Mouse (Mus musculus) gastrocnemius, postnatal 10 days (tissue): ENCODE measurements around the gene Znrf1. TPM values are rescaled to one million over a fixed set of nuclear protein-coding genes. Genes with fewer than 3 reads are reported as not detected.
A peak's percentile ranks its signal among the peaks of the same experiment; 100 is the strongest.

ENCODE experiments used
- DNase-seq: peaks from one replicate; pipeline ENCODE4 v3.0.0; 2021; ENCODE audit warnings: mixed read lengths
- total RNA-seq, 2 experiments: library from RNA; stranded (reverse); gene quantifications; 2 replicates each; pipeline ENCODE4 v1.2.3; 2021

Znrf1 gene
- total RNA-seq, 2 experiments from 2014 or later = 58.7 to 68.7 TPM

DNA sequence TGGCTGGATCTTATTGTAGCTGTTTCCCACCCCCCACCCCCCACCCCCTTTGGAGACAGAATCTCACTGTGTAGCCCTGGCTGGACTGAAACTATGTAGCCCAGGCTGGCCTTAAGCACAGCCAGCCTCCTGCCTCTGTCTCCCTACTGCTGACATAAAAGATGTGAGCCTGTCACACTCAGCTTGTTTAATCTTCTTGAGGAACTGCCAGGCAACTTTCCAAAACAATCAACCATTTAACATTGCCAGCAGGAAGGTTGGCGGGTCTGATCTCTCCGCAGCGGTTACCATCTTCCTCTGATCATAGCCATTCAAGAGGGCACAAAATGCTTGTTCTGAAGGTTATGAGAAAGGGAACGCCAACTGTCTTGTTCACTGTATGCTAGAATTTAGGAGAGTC, 2.4 kb upstream of the Znrf1 start:
- DNase-seq = no peak

DNA sequence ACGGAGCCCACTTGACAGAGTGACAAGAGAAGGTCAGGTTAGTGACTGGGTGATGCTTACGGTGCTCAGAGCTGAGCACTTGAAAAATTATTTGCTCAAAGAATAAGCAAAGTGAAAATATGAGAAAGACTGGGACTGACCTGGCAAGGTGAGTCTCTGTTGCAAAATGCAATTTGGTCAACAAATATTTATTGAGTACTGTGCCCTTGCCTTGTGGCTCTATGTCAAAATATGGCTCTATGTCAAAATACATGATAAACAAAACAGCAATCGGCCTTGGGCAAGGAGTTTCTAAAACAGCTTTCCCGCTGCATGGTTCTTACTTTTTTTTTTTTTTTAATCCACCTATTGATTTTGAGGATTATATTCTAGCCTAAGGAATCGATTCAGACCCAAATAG, 406 bp upstream of the Znrf1 start:
- DNase-seq = no peak

DNA sequence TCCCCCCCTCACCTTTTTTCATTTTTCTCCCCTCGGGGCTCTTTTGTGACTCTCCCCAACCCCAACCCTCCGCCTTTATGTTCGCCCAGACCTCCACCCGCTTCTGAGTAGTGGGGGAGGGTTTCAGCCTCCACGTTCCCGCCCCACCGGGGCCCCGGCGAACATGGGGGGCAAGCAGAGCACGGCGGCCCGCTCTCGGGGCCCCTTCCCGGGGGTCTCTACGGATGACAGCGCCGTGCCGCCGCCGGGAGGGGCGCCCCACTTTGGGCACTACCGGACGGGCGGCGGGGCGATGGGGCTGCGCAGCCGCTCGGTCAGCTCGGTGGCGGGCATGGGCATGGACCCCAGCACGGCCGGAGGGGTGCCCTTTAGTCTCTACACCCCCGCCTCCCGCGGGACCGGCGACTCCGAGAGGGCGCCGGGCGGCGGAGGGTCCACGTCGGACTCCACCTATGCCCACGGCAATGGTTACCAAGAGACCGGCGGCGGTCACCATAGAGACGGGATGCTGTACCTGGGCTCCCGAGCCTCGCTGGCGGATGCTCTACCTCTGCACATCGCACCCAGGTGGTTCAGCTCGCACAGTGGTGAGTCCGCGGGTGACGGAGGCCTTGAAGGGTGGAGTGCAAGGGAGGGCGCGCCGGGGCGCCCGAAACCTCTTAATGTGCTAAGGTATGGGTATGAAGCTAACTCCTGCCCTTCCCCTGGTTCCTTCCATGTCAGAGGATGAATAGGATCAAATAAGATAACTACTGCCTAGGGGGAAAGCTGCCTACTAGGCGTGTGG, 1.3 kb downstream of the Znrf1 start:
- peak; percentile 44 for DNase-seq

DNA sequence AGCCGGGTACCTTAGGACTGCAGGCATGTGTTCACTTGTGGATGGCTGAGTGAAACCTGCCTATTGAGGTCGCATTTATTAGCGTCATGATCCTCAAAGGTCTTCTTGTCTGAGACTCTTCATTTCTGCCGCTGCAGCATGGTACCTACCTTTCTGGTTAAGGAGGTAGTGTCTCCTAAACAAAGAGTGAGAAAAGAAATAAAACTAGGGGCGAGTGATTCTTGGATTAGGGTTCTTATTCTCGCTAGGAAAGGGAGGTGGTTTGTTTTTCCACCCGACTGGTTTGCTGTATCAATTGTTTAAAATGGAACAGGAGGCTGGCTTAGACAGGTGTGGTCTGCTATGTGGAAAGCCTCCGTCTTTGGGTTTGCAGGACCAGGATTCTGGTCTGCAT, 1.9 kb downstream of the Znrf1 start:
- DNase-seq = no peak

DNA sequence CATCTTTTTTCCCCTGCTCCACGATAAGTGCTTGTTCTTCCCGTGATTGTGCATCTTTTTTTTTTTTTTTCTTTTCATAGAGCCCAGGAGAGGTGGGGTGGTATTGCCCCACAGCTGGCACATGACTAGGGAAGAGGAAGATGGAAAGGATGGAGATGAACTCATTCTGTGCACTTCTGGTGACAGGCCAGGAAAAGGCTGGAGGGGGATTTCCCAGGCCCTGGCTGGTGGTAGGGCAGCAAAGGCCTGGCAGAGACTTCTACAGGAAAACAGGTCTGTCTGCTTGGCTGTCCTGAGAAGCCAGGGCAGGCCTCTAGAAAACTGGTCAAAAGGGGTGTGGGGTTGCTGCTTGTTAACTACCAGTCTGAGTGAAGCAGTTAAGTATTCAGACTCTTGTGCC, 2.3 kb downstream of the Znrf1 start:
- no peak for DNase-seq

DNA sequence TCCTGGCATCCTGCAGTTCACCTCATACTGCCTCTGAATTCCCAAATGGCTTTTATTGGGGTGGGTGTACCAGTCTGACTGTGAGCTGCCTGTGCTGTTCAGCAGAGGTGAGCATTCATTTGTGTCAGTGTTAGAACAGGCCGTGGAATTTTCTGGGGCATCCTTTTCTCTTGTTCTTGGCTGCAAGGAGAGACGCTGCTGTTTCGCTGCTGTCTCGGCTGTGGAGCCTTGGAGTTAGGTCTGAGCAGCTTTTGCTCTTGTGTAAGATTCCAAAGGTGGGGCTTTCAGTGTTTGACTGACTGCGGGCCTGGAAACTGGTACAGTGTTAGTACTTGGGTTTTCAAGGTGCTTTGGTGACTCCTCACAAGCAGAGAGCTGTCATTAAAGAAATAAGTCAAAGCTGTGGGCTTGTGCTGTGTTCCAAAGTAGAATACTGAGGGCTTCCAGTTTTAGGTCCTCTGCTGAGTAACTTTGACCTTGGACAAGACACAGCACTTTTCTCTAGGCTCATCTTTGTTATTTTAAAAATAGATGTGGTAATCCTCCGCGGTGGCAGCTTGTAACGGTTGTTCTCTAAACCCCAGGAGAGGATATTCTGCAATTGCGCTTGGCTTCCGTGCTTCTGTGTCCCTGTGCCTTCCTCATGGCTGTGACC, 3.7 kb downstream of the Znrf1 start:
- no peak for DNase-seq

DNA sequence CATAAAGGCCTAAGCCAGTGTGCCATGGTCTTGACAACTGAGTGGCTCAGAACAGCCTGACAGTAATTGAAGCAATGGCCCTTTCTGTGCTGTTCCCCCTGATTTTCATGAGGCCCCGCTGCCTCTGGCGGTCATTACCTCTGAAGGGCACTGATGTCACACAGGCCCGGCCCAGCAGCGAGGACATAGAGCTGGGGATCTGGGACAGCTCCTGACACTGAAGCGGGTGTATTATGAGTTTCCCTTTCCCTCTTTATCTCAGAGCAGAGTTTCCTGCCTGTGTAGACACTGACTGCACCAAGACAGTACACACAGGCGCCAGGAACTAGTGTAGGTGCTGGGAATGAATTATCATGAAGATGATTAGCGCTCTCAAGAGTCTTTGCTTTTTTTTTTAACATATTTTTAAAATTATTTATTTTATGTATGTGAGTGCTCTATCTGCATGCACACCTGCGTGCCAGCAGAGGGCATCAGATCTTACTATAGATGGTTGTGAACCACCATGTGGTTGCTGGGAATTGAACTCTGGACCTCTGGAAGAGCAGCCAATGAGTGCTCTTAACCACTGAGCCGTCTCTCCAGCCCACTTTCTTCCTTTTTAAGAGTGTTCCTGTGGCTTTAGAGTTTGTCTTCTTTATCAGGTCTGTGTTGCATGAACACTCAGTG, 7.9 kb downstream of the Znrf1 start:
- DNase-seq = no peak

DNA sequence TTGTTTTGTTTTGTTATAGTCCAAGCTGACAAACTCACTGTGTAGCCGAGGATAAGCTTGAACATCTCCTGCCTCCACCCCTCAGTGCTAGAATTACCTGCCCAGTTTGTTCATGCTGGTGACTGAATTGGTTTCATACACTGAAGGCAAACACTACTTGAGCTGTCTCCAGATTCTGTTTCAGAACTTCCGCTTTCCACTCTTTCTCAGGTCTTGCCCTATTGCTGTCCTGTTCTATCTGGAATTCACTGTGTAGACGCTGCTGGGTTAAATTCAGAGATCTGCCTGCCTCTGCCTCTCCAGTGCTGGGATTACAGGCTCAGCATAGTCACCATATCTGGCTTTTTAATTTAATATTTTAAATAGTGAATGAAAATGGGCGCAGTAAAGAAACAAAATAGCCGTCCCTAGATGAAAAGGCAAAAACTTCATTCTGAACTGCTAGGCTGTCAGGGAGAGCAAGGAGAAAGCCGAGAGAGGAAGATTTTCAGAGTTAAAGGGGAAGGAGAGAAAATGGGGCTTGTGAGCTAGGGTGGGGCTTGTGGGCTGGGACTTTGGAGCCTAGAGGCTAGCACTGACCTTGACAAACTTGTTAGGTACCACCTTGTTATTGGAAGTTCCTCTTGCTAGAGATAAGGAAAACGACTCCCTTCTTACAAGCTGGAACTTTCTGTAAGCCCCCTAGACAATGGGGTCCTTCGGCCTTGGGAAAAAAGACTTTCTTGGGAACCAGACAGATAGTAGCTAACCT, 9.7 kb downstream of the Znrf1 start:
- DNase-seq = no peak

DNA sequence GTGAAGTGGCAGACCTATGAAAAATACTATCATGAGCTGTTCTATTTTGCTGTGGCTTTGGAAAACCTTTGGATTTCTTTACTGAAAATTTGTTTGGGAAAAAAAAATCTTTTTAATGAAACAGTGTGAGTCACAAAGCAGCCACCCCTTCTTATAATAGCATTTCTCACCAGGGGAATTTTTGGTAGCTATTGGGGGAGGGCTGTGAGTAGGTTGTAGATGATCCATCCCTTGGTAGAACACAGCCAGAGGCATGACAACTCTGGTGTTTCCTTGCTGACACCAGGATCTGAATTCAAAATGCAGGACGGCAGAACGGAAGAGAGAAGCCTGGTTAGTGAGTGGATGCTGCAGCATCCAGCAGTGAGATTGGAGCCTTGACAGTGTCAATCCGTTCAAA, 11.2 kb downstream of the Znrf1 start:
- DNase-seq = no peak

DNA sequence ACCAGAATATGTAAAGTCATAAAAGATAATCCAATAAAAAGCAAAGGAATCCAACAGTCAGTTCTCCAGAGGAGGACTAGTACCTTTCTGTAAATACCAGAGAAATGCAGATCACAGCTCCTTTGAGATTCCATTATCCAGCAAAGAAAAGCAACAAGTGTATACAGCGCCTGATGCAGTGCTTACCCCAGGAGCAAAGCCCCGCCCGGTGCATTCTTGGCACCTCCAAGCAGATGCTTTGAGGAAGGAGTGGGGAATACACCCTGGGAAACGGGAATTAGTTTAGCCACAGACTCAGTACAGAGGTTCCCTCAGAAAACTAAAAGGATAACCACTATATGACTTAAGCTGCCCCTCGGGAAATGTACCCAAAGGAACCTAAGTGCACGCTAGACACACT, 12.3 kb downstream of the Znrf1 start:
- DNase-seq = no peak

DNA sequence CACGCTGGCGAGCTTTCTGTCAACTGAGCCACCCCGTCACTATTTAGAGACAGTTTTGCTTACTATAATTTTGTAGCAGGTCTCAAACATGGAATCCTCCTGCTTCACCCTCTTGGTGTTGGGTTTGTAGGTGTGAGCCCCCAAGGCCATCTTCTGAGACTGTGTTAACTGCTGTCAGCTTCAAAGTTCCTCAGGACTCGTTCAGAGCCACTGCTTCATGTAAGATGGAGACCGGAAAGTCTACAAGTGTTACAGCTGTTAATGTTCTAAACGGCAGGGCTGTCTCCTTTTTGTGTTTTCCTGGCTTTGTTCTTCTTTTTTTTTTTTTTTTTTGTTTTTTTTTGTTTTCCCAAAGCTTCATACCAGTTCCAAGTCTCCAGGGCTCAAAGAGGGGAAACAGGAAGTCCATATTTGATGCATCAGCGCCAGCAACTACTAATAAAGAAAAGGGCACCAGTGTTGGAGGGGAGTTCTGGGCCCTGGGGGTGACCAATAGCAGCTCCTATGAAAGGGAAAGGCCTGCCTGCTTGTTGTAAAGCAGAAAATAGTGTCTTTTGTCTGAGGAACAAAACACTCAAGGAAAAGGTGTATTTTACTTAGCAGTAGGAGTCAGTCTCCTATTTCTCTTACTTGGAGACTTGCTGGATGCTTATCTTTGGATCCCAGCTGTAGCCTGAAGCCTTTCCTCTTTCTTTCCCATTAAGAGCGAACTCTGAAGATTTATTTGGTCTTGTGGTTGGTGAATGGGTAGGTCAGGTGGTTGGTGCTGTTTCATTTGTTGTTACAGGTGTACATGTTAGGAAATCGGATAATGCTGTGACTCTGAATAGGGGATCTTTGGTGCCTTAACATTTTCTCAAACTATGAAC, 14.3 kb downstream of the Znrf1 start:
- no peak for DNase-seq

DNA sequence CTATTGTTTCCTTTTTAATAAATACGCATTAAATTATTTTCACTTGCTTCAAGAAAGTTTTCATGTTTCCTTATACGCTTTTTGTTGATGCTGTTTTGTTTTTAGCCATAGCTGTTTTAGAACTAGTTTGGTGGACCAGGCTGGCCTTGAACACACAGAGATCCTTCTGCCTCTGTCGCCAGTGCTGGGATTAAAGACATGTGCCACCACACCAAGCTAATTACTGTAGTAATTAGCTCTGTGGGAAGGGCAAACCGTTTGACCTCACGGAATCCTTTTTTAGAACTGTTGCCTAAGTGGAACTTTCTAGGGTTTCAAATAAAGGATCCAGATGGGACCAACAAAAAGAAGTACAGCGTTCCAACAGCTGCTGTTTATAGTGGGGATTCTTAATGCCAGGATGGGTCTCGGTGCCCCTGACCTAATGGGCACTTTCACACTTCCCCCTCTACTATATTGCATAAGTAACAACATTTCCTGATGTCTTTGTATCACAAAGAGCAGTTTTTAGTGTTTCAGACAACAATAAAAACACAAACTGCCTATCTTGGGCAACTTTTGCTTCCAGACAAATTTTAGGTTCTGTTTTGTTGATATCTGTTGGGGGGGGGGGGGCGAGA, 15.7 kb downstream of the Znrf1 start:
- DNase-seq = no peak

DNA sequence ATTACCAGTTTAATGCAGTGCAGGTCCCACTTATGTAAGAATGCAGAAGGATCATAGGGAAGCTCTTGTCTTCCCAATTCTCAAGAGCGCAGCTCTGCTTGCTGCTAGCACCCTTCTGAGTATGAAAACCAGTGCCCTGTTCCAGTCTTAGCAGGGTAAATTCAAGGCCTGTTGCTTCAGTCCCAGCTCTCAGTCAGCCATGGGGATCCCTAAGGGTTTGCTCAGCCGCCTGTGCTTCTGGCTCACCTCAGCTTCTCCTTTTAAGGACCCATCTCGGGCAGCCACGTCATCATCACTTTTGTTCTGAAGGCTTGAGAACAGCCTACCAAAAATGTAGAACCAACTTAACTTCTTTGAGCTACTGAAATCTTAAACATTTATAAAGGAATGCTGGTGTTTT, 25.9 kb downstream of the Znrf1 start:
- no peak for DNase-seq

DNA sequence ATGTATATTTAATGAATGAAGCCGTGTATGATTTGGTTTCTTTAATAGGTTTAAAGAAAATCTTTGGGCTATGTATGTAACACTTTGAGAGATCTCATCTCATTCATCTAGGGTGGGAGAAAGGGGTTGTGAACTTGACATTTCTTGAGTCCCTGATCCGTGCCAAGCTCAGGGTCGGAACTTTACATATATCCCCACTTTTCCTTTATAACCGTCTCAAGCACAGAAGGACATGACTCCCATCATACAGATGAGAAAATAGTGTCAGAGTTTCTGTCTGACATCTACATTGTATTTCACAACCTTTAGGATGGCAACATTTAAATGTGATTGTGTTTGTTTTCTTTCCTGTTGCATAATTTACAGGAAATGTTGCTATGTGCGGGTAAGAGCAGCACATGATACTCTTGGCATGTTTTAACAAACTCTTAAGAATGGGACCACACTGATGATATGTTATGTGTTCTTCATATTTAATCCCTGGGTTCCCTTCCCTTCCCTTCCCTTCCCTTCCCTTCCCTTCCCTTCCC, 26.4 kb downstream of the Znrf1 start:
- DNase-seq = no peak

DNA sequence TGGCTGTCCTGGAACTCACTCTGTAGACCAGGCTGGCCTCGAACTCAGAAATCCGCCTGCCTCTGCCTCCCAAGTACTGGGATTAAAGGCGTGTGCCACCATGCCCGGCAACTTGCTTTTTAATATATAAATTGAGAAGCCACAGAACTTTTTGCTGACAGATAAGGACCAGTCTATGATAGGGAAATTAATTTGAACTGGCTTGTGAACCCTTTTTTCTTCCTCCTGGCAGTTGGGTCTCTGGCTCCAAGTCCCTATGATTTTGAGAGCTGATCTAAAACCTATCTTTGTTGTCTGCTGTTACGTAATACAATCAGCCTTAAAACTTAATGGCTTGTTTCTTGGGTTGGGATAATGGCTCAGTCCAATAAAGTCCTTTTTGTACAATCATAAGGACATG, 27.2 kb downstream of the Znrf1 start:
- no peak for DNase-seq

DNA sequence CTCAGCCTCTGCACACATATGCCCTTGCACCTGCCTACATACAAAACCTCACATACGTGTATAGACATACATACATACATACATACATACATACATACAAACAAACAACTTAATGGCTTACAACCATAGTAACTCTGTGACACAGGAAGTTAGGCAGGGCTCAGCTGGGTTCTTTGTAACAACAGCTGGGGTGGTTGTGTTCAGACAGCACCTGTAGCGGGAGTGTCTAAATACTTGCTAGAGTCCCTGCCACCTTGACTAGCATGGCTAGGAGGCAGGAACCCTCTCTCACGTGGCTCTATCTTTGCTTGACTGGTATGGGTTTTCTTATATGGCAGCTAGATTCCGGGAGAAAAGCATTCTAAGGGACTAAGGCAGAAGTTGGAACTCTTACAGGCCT, 27.8 kb downstream of the Znrf1 start:
- no peak for DNase-seq

DNA sequence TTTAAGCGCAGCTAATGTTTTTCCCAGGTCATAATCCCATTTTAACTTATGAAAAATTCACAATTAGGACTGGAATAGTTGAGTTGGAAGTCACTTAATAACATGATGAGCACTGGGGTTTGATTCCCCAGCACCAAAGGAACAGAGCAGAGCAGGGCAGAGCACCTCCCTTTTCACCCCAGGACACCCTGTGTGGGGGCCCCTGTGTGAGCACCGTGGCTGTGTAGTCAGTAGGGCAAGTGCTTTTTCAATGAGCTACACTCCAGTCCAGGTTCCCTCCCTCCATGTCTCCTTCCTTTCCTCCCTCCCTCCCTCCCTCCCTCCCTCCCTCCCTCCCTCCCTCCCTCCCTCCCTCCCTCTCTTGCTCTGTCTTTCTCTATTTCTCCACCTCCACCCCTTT, 28.2 kb downstream of the Znrf1 start:
- DNase-seq = no peak

DNA sequence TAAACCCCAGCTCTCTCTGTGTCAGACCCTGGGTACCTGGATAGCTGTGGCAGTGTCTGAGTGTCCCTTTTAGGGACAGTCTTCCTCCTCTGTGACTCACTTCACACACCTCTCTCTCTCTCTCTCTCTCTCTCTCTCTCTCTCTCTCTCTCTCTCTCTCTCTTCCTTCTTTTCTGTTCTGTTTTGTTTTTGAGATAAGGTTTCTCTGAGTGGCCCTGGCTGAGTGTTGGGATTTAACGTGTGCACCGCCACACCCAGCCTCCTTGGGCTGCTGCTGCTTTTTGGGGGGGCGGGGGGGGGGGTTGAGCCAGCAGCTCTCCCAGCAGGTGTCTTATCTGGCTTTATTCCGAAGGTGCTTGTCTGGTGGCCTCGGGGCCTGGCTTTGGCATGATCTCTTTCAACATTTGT, 29.9 kb downstream of the Znrf1 start:
- no peak for DNase-seq

DNA sequence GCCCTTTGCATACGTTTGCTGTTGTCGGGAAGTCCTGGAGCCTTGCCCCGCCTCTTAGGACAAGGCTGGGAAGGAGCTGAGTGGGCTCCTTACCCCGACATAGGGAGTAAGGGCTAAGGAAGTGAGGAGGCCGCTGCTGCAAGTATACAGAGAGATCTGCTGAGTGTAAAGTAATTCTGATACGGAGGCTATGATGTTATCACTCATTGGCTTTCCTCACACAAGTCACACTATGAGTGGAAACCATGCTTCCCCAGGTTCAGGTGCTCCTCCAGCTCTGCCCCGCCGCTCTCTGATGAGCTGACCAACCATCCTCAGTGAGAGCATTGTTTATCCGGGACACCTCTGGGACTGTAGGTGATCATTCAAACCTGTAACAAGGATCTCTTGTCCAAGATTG, 30.4 kb downstream of the Znrf1 start:
- no peak for DNase-seq

DNA sequence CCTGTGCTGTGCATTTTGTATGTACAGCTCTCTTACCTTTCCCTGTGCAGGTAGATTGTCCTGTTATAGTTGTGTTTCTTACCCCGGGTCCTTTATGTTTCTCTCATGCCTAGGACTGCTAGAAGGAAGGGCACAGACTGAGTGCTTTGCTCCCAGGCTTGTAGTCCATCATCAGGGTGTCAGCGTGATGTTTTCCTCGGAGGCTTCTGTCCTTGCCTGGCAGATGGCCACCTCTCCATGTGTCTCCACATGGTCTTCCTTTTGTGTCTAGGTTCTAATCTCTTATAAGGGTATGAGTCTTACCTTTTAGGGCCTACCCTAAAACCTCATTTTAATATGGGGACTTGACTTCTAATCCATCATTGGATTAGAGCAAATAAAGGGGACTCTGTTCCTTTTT, 31.7 kb downstream of the Znrf1 start:
- no peak for DNase-seq

DNA sequence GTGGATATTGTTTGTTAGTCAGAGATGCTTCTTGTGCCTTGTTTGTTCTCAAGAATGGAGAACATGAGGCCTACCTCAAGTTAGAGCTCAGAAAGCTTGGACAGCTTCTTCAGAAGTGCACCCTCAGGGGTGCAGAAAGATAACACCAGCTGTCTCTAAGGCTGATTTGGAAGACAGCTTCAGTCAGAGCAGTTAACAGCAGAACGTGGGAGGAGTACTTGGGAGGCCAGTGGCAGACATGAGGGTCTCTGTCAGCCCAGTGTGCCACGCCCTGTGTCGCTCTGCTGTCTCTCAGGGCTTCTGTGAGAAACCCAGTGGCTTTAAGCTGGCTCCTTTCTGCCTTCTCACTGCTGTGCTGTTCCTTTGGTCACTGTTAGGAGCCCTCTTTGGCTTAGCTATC, 32.1 kb downstream of the Znrf1 start:
- DNase-seq = no peak
